Mouse (Mus musculus) T-helper 17 cell (primary cell): Measurements from ENCODE around the gene Yaf2.
"Not testable (repeated sequence)": the region's sequence is repeated elsewhere in the genome, so short reads cannot be mapped to it uniquely, and the experiment has no call there.

Experiments
- in situ Hi-C, 2 experiments: fragments of 300-600 bp; cut with MboI, MseI; formaldehyde crosslinking; loops; 1 replicate in 1 of 2; 2 replicates in 1 of 2; pipeline ENCODE4 v1.15.1; 2025; ENCODE audit warnings: high pct_unique_total_duplicates in 2 of 2

Gene Yaf2

DNA sequence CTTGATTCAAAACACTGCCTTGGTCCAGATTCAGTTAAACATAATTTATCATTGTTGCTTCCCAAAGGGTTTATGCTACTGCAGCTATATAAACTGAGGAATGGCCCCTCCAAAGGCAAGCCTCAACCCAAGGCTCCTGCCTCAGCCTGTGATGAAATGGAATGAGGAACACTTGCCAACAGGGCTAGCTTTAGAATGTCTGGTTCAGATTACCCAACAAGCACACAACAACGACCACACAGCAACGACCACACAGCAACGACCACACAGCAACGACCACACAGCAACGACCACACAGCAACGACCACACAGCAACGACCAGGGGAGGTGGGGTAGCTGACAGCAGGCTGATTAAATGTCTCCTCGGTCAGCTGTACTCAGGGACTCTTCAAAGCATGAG is 76.8 kb downstream of the Yaf2 start:
- in situ Hi-C loops = loop anchor here in 1 of 2 experiments (25.0 kb wide), 1 partner anchor 1302 kb away; no protein-coding TSS in a partner anchor

DNA sequence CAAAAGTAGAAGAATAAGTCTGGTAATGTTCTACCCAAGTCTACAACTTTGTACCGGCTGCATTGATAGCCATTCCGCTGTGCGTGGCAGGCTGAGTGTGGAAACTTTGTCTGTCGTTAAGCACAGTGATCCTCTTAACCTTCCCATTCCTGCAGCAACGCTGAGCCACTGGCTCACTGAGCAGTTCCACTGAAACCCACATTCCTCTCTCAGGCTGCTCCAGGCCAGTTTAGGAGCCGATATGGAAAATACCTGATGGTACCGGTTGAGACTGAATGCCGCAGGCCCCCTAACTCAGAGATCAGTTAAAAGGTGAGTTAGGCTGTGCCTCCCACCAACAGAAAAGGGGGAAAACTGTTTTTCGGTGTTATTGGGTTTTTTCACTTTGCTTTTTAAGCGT is 81.4 kb downstream of the Yaf2 start:
- in situ Hi-C loops = loop anchor here in 1 of 2 experiments (25.0 kb wide), 1 partner anchor 1307 kb away; no protein-coding TSS in a partner anchor

GRCm38 (mm10) chr15:93253172-93253571 is 83.6 kb downstream of the Yaf2 start:
- in situ Hi-C loops = loop anchor here in 1 of 2 experiments (25.0 kb wide), 1 partner anchor 1309 kb away; no protein-coding TSS in a partner anchor

- in situ Hi-C loops = loop anchor here in 1 of 2 experiments (25.0 kb wide), 1 partner anchor 1310 kb away; no protein-coding TSS in a partner anchor
Measured at GRCm38 (mm10) chr15:93252396-93252795, 84.3 kb downstream of the Yaf2 start.

GRCm38 (mm10) chr15:93251553-93252250 is 85.0 kb downstream of the Yaf2 start:
- in situ Hi-C loops = loop anchor here in 1 of 2 experiments (25.0 kb wide), 1 partner anchor 1311 kb away; no protein-coding TSS in a partner anchor

DNA sequence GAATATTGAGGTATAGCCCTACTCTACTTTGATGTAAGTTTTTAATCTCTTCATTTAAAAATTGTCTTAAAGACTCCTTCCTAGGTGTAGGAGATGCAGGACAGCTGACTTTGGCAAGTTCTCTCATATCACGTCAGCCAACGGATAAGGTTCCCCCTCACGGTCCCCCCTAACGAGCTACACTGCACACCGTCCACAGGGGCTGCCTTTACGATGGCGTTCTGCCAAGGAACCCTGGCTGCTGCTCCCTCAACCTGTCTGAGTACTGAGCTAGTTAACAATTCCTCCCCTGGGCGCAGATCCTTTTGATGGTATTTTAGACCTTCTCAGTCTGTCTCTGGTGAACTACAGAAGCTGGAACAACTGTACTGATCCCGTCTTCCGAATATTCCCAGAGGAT is 93.5 kb downstream of the Yaf2 start:
- in situ Hi-C loops = no loop called here

DNA sequence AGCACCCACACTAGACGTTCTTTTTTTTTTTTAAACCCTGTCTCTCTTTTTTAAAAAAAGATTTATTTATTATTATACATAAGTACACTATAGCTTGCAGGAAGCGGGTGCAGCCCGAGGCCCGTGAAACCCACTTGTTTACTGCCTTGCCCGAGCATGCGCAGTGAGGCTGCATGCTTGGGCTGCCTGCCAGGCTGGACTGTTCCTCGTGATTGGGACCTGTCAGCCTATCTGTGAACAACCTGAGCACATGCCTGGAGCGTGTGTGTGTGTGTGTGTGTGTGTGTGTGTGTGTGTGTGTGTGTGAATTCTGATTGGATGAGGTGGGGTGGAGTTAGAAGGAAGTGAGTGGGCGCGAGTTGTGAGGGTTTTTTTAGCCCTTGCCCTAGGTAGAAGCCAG is 100.3 kb downstream of the Yaf2 start:
- in situ Hi-C loops = not testable (repeated sequence)
